Mouse (Mus musculus) sigmoid colon, adult 10 weeks (tissue): ENCODE measurements around the gene Olfr1318. TPM values are rescaled to one million over a fixed set of nuclear protein-coding genes. Genes with fewer than 3 reads are reported as not detected.

ENCODE experiments used
- polyA plus RNA-seq: library from polyadenylated mRNA; stranded (reverse); fragments of 350-450 nt; fragmentation: Illumina TruSeq; extraction: RNeasy Lipid Tissue Mini Kit (QIAGEN cat#74804); gene quantifications from one replicate; pipeline ENCODE4 v1.2.3, GENCODE M21; 2014; ENCODE audit warnings: low read depth, low replicate concordance

Gene Olfr1318
- polyA plus RNA-seq = not detected

DNA sequence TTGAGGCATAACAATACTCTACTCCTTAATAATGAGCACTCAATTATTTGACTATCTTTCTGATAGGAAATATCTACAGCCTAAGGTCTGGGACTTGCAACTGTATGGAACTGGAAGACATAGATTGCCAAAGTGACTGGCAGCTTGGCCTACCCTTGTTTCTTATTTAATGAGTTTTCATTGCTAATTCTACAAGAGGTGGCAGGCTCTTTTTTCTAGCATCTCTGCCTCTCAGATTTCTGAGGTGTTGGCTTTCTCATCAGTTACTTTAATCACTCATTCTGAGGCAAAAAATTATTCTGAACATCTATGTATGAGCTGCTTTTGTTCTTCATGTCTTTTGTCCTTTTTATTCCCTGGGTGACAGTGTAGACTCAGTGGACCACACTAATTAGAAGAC lies at the start of gene Olfr1318:
Gene Olfr1318, plus strand, starts transcription at position 301 of the 400 bp plus-strand sequence.

GRCm38 (mm10) chr2:112115340-112115739 lies 38.7 kb upstream of the Olfr1318 start, which contains the start of gene Olfr1315-ps1:
Olfr1315-ps1 (minus strand) TSS chr2:112115440.

GRCm38 (mm10) chr2:112134877-112135276 lies 19.1 kb upstream of the Olfr1318 start, which contains the start of gene Olfr1316:
Olfr1316 (minus strand) TSS chr2:112134977.

GRCm38 (mm10) chr2:112140029-112140428 lies 14.0 kb upstream of the Olfr1318 start, which contains the start of gene Olfr1317:
Olfr1317 (plus strand) TSS chr2:112140329.

Other genes starting within 250 kb of the Olfr1318 start
- not detected for gene Olfr1306, start 237.9 kb upstream of the Olfr1318 start, polyA plus RNA-seq
- not detected for gene Olfr1307, start 204.8 kb upstream of the Olfr1318 start, polyA plus RNA-seq
- gene Olfr1308, start 189.3 kb upstream of the Olfr1318 start, polyA plus RNA-seq = not detected
- not detected for gene Olfr1309, start 163.9 kb upstream of the Olfr1318 start, polyA plus RNA-seq
- not detected for gene Olfr1310, start 141.5 kb upstream of the Olfr1318 start, polyA plus RNA-seq
- not detected for gene Olfr1311, start 129.8 kb upstream of the Olfr1318 start, polyA plus RNA-seq
- not detected for gene Olfr1312, start 104.0 kb upstream of the Olfr1318 start, polyA plus RNA-seq
- gene Olfr1313, start 76.4 kb upstream of the Olfr1318 start, polyA plus RNA-seq = not detected
- not detected for gene Olfr1314, start 57.4 kb upstream of the Olfr1318 start, polyA plus RNA-seq
- gene Olfr1315-ps1, start 38.8 kb upstream of the Olfr1318 start, polyA plus RNA-seq = not detected
- not detected for gene Olfr1316, start 19.2 kb upstream of the Olfr1318 start, polyA plus RNA-seq
- gene Olfr1317, start 13.9 kb upstream of the Olfr1318 start, polyA plus RNA-seq = not detected
- 1.2 TPM for gene Lpcat4, start 85.3 kb downstream of the Olfr1318 start, polyA plus RNA-seq
- not detected for gene Nutm1, start 105.1 kb downstream of the Olfr1318 start, polyA plus RNA-seq
- gene Nop10, start 107.7 kb downstream of the Olfr1318 start, polyA plus RNA-seq = 15.6 TPM
- 139 TPM for gene Slc12a6, start 111.6 kb downstream of the Olfr1318 start, polyA plus RNA-seq
- gene Gm21985, start 112.1 kb downstream of the Olfr1318 start, polyA plus RNA-seq = not detected
- 52.0 TPM for gene Emc4, start 213.8 kb downstream of the Olfr1318 start, polyA plus RNA-seq
- 64.8 TPM for gene Katnbl1, start 225.0 kb downstream of the Olfr1318 start, polyA plus RNA-seq